Mouse (Mus musculus): ENCODE data around the gene Lnx1. TPM values are rescaled to one million over a fixed set of nuclear protein-coding genes. Genes with fewer than 3 reads are reported as not detected.

Lnx1 gene
- polyA plus RNA-seq, 1 experiment, result 31.8 TPM

DNA sequence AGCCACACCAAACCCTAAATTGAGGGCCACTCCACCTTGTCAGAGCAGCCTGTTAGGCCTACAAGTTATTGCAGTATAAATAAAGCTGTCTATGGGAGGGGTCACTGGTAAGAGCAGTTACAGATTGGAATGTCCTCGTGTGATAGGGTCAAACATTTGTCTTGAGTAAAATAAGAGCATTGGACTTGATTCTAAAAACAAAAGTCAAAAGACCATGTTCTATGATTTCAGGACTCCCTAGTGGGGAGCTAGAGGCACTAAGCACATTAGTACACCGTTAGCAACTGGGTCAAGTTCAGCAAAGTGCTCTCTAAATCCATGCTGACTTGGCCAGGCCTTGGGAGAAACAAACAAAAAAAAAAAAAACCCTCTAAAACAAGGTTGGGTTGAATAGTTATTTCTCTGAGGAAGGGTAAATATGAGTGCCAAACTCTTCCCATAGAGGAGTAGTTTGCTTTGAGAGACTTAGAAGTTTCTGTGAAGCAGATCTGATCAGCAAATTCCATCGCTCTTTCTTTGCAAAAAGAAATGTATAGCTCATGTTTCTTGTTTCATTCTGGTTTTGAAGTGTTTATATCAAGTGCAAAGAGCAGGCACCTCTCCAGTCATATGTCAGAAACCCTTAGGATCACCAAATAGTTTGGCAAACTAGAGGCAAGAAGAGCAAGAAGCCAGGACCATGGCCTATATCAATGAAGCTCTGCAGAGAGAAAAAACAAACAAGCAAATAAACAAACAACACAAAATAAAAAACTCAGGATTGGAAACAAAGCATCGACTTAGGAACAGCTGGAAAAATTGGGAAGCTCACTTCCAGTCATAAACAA is 40.8 kb downstream of the Lnx1 start:
- no peaks in the 10 kb centered on the region for H3K27me3 ChIP-seq (ENCODE audit: control insufficient read depth, insufficient read depth, low read length)
- H3K4me3 ChIP-seq (replicated peaks; ENCODE audit: insufficient read depth, low read depth, low read length), result no peak overlapping the region
- WGBS, result 56% methylated on average over 4 of the region's 4 CpGs
- TF ChIP-seq POLR2A (IDR thresholded peaks at IDR 0.05; ENCODE audit: borderline replicate concordance, insufficient read depth, low read length) (no peak), CTCF (IDR thresholded peaks at IDR 0.05; ENCODE audit: borderline replicate concordance, insufficient read depth, low read depth, low read length) (no peak)
- peak in 1 of 2 experiments; percentile 35 for DNase-seq
- peaks cover 23% of the 10 kb centered on the region for H3K4me1 ChIP-seq (ENCODE audit: control insufficient read depth, insufficient read depth, low read length)
- no peak overlapping the region for H3K27ac ChIP-seq (ENCODE audit: insufficient read depth, low read length)

- Histone ChIP-seq H3K27me3 (ENCODE audit: control insufficient read depth, insufficient read depth, low read length) (no peaks in the 10 kb centered on the region), H3K4me1 (ENCODE audit: control insufficient read depth, insufficient read depth, low read length) (peaks cover 23% of the 10 kb centered on the region), H3K4me3 (replicated peaks; ENCODE audit: insufficient read depth, low read depth, low read length) (no peak overlapping the region), H3K27ac (ENCODE audit: insufficient read depth, low read length) (no peak overlapping the region)
- WGBS, result 41% methylated on average over 4 of the region's 4 CpGs
- DNase-seq, result peak in 1 of 2 experiments; percentile 31
- TF ChIP-seq POLR2A (IDR thresholded peaks at IDR 0.05; ENCODE audit: borderline replicate concordance, insufficient read depth, low read length) (no peak), CTCF (IDR thresholded peaks at IDR 0.05; ENCODE audit: borderline replicate concordance, insufficient read depth, low read depth, low read length) (no peak)
Observed at GRCm38 (mm10) chr5:74659856-74660255, 42.9 kb downstream of the Lnx1 start.

GRCm38 (mm10) chr5:74659281-74659680 is 43.4 kb downstream of the Lnx1 start:
- DNase-seq, result peak; percentile 19 to 66
- no peak overlapping the region for H3K27ac ChIP-seq (ENCODE audit: insufficient read depth, low read length)
- H3K27me3 ChIP-seq (ENCODE audit: control insufficient read depth, insufficient read depth, low read length), result no peaks in the 10 kb centered on the region
- TF ChIP-seq CTCF (IDR thresholded peaks at IDR 0.05; ENCODE audit: borderline replicate concordance, insufficient read depth, low read depth, low read length) (no peak), POLR2A (IDR thresholded peaks at IDR 0.05; ENCODE audit: borderline replicate concordance, insufficient read depth, low read length) (no peak)
- no peak overlapping the region for H3K4me3 ChIP-seq (replicated peaks; ENCODE audit: insufficient read depth, low read depth, low read length)
- 32% methylated on average over 5 of the region's 5 CpGs for WGBS
- peaks cover 27% of the 10 kb centered on the region for H3K4me1 ChIP-seq (ENCODE audit: control insufficient read depth, insufficient read depth, low read length)

DNA sequence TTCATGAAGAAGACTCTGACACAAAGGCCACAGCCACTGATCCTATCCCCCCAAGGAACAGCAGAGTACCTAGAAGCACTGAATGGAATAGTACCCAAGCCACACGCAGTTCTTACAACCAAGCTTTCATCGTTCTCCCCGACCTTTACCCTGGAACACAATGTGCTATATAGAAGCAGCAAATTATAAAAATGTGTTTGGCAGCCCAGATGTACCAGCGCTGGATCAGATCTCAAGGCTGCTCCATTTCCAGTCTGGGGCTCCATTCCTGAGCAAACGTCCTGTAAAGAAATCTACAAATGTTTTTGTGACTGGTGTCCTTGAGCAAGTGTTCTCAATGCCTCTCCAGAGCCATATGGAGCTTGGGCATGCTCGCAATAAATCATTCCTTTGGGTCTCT is 44.8 kb downstream of the Lnx1 start:
- no peak overlapping the region for H3K27ac ChIP-seq (ENCODE audit: insufficient read depth, low read length)
- WGBS, result 93% methylated on average over 6 of the region's 6 CpGs

GRCm38 (mm10) chr5:74656410-74656809 is 46.3 kb downstream of the Lnx1 start:
- no peak overlapping the region for H3K27ac ChIP-seq (ENCODE audit: insufficient read depth, low read length)
- no peaks in the 10 kb centered on the region for H3K27me3 ChIP-seq (ENCODE audit: control insufficient read depth, insufficient read depth, low read length)
- no peak overlapping the region for H3K4me3 ChIP-seq (replicated peaks; ENCODE audit: insufficient read depth, low read depth, low read length)
- TF ChIP-seq POLR2A (IDR thresholded peaks at IDR 0.05; ENCODE audit: borderline replicate concordance, insufficient read depth, low read length), result no peak
- no peak for TF ChIP-seq CTCF (IDR thresholded peaks at IDR 0.05; ENCODE audit: borderline replicate concordance, insufficient read depth, low read depth, low read length)
- H3K4me1 ChIP-seq (ENCODE audit: control insufficient read depth, insufficient read depth, low read length), result peaks cover 24% of the 10 kb centered on the region
- no peak for DNase-seq
- 98% methylated on average over 5 of the region's 5 CpGs for WGBS

More for the DNA sequence above, 44.8 kb downstream of the Lnx1 start:
- no peak for DNase-seq
- no peak for TF ChIP-seq POLR2A (IDR thresholded peaks at IDR 0.05; ENCODE audit: borderline replicate concordance, insufficient read depth, low read length)
- TF ChIP-seq CTCF (IDR thresholded peaks at IDR 0.05; ENCODE audit: borderline replicate concordance, insufficient read depth, low read depth, low read length), result no peak
- no peaks in the 10 kb centered on the region for H3K27me3 ChIP-seq (ENCODE audit: control insufficient read depth, insufficient read depth, low read length)
- peaks cover 27% of the 10 kb centered on the region for H3K4me1 ChIP-seq (ENCODE audit: control insufficient read depth, insufficient read depth, low read length)
- H3K4me3 ChIP-seq (replicated peaks; ENCODE audit: insufficient read depth, low read depth, low read length), result no peak overlapping the region

DNA sequence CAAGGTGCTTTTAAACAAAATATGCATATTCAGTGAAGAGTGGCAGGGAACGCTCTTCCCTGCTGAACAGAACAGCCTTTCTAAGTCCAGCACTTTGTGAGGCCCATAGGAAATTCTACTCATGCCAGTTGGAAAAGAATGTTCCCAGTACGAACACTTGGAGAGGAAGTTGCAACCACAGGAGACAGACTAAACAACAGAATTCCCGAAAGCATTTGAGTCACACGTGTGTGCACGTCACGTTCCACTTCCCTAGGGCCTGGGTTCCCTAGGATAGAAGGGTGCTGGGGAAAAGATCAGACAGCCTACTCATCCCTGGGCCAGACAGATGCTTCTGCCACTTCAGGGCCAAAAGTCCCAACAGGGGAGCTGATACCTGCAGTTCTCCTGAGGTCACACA is 48.2 kb downstream of the Lnx1 start:
- Histone ChIP-seq H3K4me3 (replicated peaks; ENCODE audit: insufficient read depth, low read depth, low read length) (no peak overlapping the region), H3K4me1 (ENCODE audit: control insufficient read depth, insufficient read depth, low read length) (peaks cover 11% of the 10 kb centered on the region; the same call in 1 of the 2 replicates), H3K27me3 (ENCODE audit: control insufficient read depth, insufficient read depth, low read length) (no peaks in the 10 kb centered on the region), H3K27ac (ENCODE audit: insufficient read depth, low read length) (no peak overlapping the region)
- no peak for DNase-seq
- no peak for TF ChIP-seq POLR2A (IDR thresholded peaks at IDR 0.05; ENCODE audit: borderline replicate concordance, insufficient read depth, low read length)
- no peak for TF ChIP-seq CTCF (IDR thresholded peaks at IDR 0.05; ENCODE audit: borderline replicate concordance, insufficient read depth, low read depth, low read length)
- WGBS, result 28% methylated on average over 6 of the region's 6 CpGs

DNA sequence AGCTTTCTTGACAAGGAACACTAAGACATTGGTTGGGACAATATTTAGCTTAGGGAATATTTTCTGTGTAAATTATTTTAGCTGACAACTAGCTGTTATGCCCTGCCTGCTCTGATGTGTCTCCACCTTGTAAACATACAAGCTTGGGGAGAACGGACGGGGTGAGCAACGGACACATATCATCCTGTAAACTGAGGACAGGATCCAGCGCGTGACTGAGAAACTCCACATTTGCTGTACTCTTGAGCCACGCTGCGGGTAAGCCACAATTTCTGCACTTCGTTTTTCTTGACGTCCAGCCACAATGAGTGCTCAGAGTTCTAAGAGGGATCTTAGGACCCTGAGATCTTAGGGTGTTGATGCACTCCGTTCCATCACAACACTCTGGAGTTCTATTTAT is 48.9 kb downstream of the Lnx1 start:
- DNase-seq, result no peak
- TF ChIP-seq POLR2A (IDR thresholded peaks at IDR 0.05; ENCODE audit: borderline replicate concordance, insufficient read depth, low read length), result no peak
- H3K4me3 ChIP-seq (replicated peaks; ENCODE audit: insufficient read depth, low read depth, low read length), result no peak overlapping the region
- no peaks in the 10 kb centered on the region for H3K27me3 ChIP-seq (ENCODE audit: control insufficient read depth, insufficient read depth, low read length)
- H3K4me1 ChIP-seq (ENCODE audit: control insufficient read depth, insufficient read depth, low read length), result peaks cover 4% of the 10 kb centered on the region; the same call in 1 of the 2 replicates
- H3K27ac ChIP-seq (ENCODE audit: insufficient read depth, low read length), result no peak overlapping the region
- WGBS, result 98% methylated on average over 10 of the region's 10 CpGs

DNA sequence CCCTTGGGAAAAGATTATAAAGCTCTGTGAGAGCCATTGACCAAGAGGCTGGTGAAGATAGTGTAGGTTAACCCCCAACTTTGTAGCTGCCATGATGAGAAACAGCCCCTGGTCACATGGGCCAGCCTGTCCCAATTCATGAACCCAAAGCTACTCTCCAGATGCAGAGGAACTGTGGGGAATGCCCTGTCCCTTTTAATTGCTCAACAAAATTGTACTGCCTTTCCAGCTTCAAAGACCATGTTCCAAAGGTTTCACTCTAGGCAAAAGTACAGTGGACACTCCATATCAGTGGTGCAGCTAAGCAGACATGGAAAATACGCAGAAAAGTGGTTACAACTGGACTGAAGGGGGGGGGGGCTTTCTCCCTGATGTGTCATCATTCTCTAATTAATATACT is 53.6 kb downstream of the Lnx1 start:
- WGBS, result 94% methylated on average over 1 of the region's 1 CpGs

More for the DNA sequence above, 53.6 kb downstream of the Lnx1 start:
- no peak for TF ChIP-seq CTCF (IDR thresholded peaks at IDR 0.05; ENCODE audit: borderline replicate concordance, insufficient read depth, low read depth, low read length)
- TF ChIP-seq POLR2A (IDR thresholded peaks at IDR 0.05; ENCODE audit: borderline replicate concordance, insufficient read depth, low read length), result no peak
- Histone ChIP-seq H3K4me3 (replicated peaks; ENCODE audit: insufficient read depth, low read depth, low read length) (no peak overlapping the region), H3K4me1 (ENCODE audit: control insufficient read depth, insufficient read depth, low read length) (no peaks in the 10 kb centered on the region), H3K27me3 (ENCODE audit: control insufficient read depth, insufficient read depth, low read length) (no peaks in the 10 kb centered on the region), H3K27ac (ENCODE audit: insufficient read depth, low read length) (no peak overlapping the region)
- DNase-seq, result no peak

Data from cerebellum, adult 2 months (tissue).